Mouse (Mus musculus) brain, embryonic 18.5 days (tissue): ENCODE measurements at regions not wholly inside any gene's neighbourhood (a gene's known extent, or its start where the extent isn't known, plus 50 kb on each side); places are given as distances from the start of the nearest gene placed in this dataset.

Experiments
- DNase-seq: peaks from one replicate; pipeline ENCODE4 v3.0.0-alpha.2; 2012; ENCODE audit warnings: low read depth, low spot score

DNA sequence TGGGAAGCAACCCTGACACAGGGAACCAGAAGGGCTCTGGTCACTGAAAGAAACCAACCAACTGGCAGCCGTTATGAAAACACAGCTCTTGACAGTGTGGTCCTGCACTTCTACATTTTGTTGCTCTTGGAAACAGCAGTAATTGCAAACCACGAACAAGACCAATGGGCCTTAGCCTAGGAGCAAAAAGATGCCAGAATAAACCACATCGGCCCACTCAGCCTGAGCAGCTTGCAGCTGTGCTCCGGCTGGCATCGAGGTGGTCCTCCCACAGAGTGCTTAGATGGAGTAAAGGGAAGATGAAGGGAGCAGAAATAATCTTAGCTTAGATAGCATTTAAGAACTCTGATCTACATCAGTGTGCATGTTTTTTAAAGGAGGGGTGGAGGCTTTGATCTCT is 138.0 kb downstream of the Usp46 start:
- DNase-seq = no peak

GRCm38 (mm10) chr5:73937799-73938198 is 130.4 kb downstream of the Usp46 start:
- DNase-seq = no peak

DNA sequence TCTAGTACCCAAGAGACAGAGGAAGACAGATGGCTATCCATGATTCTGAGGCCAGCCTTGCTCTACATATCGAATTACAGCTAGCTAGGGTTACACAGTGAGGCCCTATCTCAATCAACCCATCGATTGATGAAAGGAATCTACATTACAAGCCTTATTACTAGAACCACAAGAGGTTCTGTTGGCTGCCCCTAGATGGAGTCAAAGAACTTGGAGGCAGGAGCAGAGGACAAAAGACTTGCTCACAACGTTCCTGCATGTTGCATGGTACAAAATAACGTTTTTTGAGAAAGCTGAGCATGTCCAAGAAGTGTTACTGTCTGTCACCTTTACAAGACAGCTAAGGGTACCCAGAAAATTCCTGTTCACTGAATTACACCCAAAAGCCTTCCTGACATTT is 129.8 kb downstream of the Usp46 start:
- DNase-seq = no peak

GRCm38 (mm10) chr5:73942950-73943349 is 125.3 kb downstream of the Usp46 start:
- DNase-seq = no peak

DNA sequence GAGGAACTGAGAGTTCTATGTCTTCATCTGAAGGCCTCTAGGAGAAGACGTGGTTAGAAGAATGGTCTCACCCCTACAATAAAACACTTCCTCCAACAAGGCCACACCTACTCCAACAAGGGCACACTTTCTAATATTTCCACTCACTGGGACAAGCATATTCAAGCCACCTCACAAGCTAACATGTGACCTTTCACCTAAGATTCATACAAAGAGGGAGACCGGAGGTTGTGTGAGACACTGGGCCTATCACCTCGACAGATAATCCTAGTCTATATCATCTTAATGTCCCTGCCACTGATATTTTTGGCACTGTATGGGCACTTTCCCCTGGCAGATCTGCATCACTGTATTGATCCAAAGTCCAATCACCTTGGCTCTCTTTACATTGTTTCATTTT is 122.6 kb downstream of the Usp46 start:
- DNase-seq = no peak

GRCm38 (mm10) chr5:73946164-73946563 is 122.1 kb downstream of the Usp46 start:
- DNase-seq = no peak

DNA sequence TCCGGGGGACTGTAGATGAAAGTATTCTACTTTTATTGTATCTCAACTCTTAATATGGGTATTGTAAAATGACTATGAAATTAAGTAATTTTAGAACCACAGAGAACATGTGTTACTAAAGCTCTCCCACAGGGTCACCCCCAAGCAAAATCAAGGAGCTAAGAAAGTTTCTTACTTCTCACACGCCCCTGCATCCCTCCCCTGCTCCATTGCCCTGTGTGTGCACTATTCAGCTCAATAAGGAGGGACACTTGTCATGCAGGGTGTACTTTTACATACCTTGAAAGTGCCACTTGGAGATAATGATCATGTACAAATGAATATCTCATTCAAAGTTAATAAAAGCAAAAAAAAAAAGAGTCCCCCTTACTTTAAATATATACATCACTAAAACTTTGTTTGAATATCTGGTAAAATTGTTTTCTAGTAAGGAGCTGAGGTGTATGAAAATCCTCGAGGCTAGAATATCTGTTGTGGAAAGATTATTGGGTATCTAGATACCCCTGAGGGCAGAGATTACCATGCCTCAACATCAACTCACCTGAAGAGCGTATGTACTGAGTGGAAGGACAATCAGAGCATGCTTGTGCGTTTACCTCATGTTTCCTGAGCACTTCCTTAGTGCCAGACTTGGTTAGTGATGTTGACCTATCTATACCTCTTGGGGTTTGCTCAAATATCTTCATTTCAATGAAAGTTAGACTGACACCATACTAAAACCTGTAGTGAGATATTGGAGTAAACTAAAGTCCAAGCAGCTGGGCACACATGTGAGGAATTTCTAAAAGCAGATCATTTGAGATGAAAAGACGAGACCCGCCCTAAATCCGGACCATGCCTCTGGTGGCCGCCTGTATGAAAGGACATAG is 120.0 kb downstream of the Usp46 start:
- DNase-seq = no peak
